Mouse (Mus musculus) embryonic facial prominence, embryonic 10.5 days (tissue): ENCODE measurements around the gene Cox7a2. TPM values are rescaled to one million over a fixed set of nuclear protein-coding genes. Genes with fewer than 3 reads are reported as not detected.

Experiments used
- DNase-seq: peaks from one replicate; pipeline ENCODE4 v3.0.0-alpha.2; 2017; ENCODE audit warnings: low spot score
- H3K27ac ChIP-seq: fragments of 300-500 bp; sonication (generic); replicated peaks from 2 replicates; pipeline ENCODE4 v1.5.1; 2016; ENCODE audit warnings: mild to moderate bottlenecking
- H3K27me3 ChIP-seq: fragments of 300-500 bp; sonication (generic); replicated peaks from 2 replicates; pipeline ENCODE4 v1.6.1; 2016; ENCODE audit warnings: low read depth, mild to moderate bottlenecking; ENCODE audit not compliant: poor library complexity, severe bottlenecking
- H3K36me3 ChIP-seq: fragments of 300-500 bp; sonication (generic); replicated peaks from 2 replicates; pipeline ENCODE4 v1.6.1; 2016; ENCODE audit warnings: mild to moderate bottlenecking, moderate library complexity
- H3K4me1 ChIP-seq: fragments of 300-500 bp; sonication (generic); 2 replicates; pipeline ENCODE4 v1.6.1; 2016
- H3K4me3 ChIP-seq: fragments of 300-500 bp; sonication (generic); 2 replicates; pipeline ENCODE4 v1.5.1; 2016; ENCODE audit warnings: mild to moderate bottlenecking, moderate library complexity
- H3K9me3 ChIP-seq: fragments of 300-500 bp; sonication (generic); 2 replicates; pipeline ENCODE4 v1.6.1; 2016; ENCODE audit warnings: mild to moderate bottlenecking
- whole genome bisulfite sequencing: fragments of 180-500 bp; shearing (Covaris S2); methylation state at CpG from one replicate; pipeline ENCODE4 v1.1.7; 2016; 5-methylcytosine and 5-hydroxymethylcytosine counted together
- polyA plus RNA-seq: library from polyadenylated mRNA; unstranded; fragments of >200 nt; fragmentation: Nextera tagmentation; extraction: Ambion mirVana; gene quantifications from 2 replicates; pipeline ENCODE4 v1.2.1, GENCODE M21; 2016

The Cox7a2 gene
- 648 and 655 TPM in 2 replicates for polyA plus RNA-seq

- peak; percentile 96 for DNase-seq
- peaks cover 11% of the 10 kb centered on the region for H3K4me1 ChIP-seq
- H3K4me3 ChIP-seq = peak within 1 kb of the TSS; percentile 72
- peaks cover 34% of the 10 kb centered on the region for H3K36me3 ChIP-seq
- H3K27ac ChIP-seq = peak within 1 kb of the TSS; percentile 93
- WGBS = under 1% methylated on average over 49 of the region's 49 CpGs
- H3K27me3 ChIP-seq = no peaks in the 10 kb centered on the region
- H3K9me3 ChIP-seq = no peaks in the 10 kb centered on the region
Observed at GRCm38 (mm10) chr9:79759385-79760005, at the start of gene Cox7a2. TSS of gene Cox7a2 (minus strand) at chr9:79759878.

GRCm38 (mm10) chr9:79809411-79809810, 49.7 kb upstream of the Cox7a2 start:
- Histone ChIP-seq H3K36me3 (no peaks in the 10 kb centered on the region), H3K9me3 (no peaks in the 10 kb centered on the region), H3K27me3 (no peaks in the 10 kb centered on the region), H3K4me3 (no peak overlapping the region), H3K27ac (no peak overlapping the region), H3K4me1 (peaks cover 5% of the 10 kb centered on the region; the same call in 1 of the 2 replicates)
- WGBS = 50% methylated on average over 6 of the region's 6 CpGs
- DNase-seq = no peak

GRCm38 (mm10) chr9:79807178-79807577, 47.5 kb upstream of the Cox7a2 start:
- peaks cover 5% of the 10 kb centered on the region; the same call in 1 of the 2 replicates for H3K4me1 ChIP-seq
- WGBS = 53% methylated on average over 4 of the region's 4 CpGs
- no peak overlapping the region for H3K27ac ChIP-seq
- no peak for DNase-seq
- no peaks in the 10 kb centered on the region for H3K9me3 ChIP-seq
- H3K36me3 ChIP-seq = no peaks in the 10 kb centered on the region
- H3K4me3 ChIP-seq = no peak overlapping the region
- no peaks in the 10 kb centered on the region for H3K27me3 ChIP-seq

GRCm38 (mm10) chr9:79806317-79807075, 46.8 kb upstream of the Cox7a2 start:
- H3K27me3 ChIP-seq = no peaks in the 10 kb centered on the region
- no peak for DNase-seq
- 46% methylated on average over 12 of the region's 12 CpGs for WGBS
- no peak overlapping the region for H3K4me3 ChIP-seq
- H3K4me1 ChIP-seq = peaks cover 5% of the 10 kb centered on the region; the same call in 1 of the 2 replicates
- no peaks in the 10 kb centered on the region for H3K9me3 ChIP-seq
- no peak overlapping the region for H3K27ac ChIP-seq
- no peaks in the 10 kb centered on the region for H3K36me3 ChIP-seq

GRCm38 (mm10) chr9:79805426-79805825, 45.7 kb upstream of the Cox7a2 start:
- H3K27ac ChIP-seq = no peak overlapping the region
- H3K9me3 ChIP-seq = no peaks in the 10 kb centered on the region
- no peaks in the 10 kb centered on the region for H3K27me3 ChIP-seq
- peaks cover 5% of the 10 kb centered on the region; the same call in 1 of the 2 replicates for H3K4me1 ChIP-seq
- no peaks in the 10 kb centered on the region for H3K36me3 ChIP-seq
- H3K4me3 ChIP-seq = no peak overlapping the region
- 90% methylated on average over 10 of the region's 10 CpGs for WGBS
- DNase-seq = no peak

- H3K4me1 ChIP-seq = peaks cover 12% of the 10 kb centered on the region
- H3K4me3 ChIP-seq = no peak overlapping the region
- H3K27me3 ChIP-seq = no peaks in the 10 kb centered on the region
- H3K36me3 ChIP-seq = no peaks in the 10 kb centered on the region
- H3K27ac ChIP-seq = no peak overlapping the region
- no peaks in the 10 kb centered on the region for H3K9me3 ChIP-seq
- WGBS = 70% methylated on average over 7 of the region's 7 CpGs
- no peak for DNase-seq
Observed at GRCm38 (mm10) chr9:79796461-79797135, 36.9 kb upstream of the Cox7a2 start.

GRCm38 (mm10) chr9:79795076-79795475, 35.4 kb upstream of the Cox7a2 start:
- Histone ChIP-seq H3K4me1 (peaks cover 15% of the 10 kb centered on the region), H3K27me3 (no peaks in the 10 kb centered on the region), H3K9me3 (no peaks in the 10 kb centered on the region), H3K27ac (no peak overlapping the region), H3K36me3 (no peaks in the 10 kb centered on the region), H3K4me3 (no peak overlapping the region)
- 77% methylated on average over 1 of the region's 1 CpGs for WGBS
- DNase-seq = no peak

- Histone ChIP-seq H3K9me3 (no peaks in the 10 kb centered on the region), H3K4me1 (peaks cover 15% of the 10 kb centered on the region), H3K36me3 (no peaks in the 10 kb centered on the region), H3K27ac (peak within 1 kb of the TSS; percentile 92), H3K4me3 (peak within 1 kb of the TSS; percentile 92), H3K27me3 (no peaks in the 10 kb centered on the region)
- WGBS = under 1% methylated on average over 91 of the region's 91 CpGs
- DNase-seq = peak; percentile 95
Observed at GRCm38 (mm10) chr9:79792841-79793835, 33.5 kb upstream of the Cox7a2 start, which contains the start of gene Tmem30a. TSS of gene Tmem30a (minus strand) at chr9:79793507.

- Histone ChIP-seq H3K4me1 (peaks cover 4% of the 10 kb centered on the region; the same call in 1 of the 2 replicates), H3K27ac (no peak overlapping the region), H3K4me3 (no peak overlapping the region), H3K36me3 (no peaks in the 10 kb centered on the region), H3K27me3 (no peaks in the 10 kb centered on the region), H3K9me3 (no peaks in the 10 kb centered on the region)
- WGBS = 86% methylated on average over 2 of the region's 2 CpGs
- DNase-seq = no peak
Observed at GRCm38 (mm10) chr9:79785794-79786085, 26.1 kb upstream of the Cox7a2 start.

GRCm38 (mm10) chr9:79784934-79785793, 25.5 kb upstream of the Cox7a2 start:
- 91% methylated on average over 2 of the region's 2 CpGs for WGBS
- Histone ChIP-seq H3K27ac (no peak overlapping the region), H3K9me3 (no peaks in the 10 kb centered on the region)

GRCm38 (mm10) chr9:79784439-79784838, 24.8 kb upstream of the Cox7a2 start:
- no peaks in the 10 kb centered on the region for H3K27me3 ChIP-seq
- 61% methylated on average over 3 of the region's 3 CpGs for WGBS
- H3K27ac ChIP-seq = no peak overlapping the region
- no peak for DNase-seq
- H3K36me3 ChIP-seq = no peaks in the 10 kb centered on the region
- no peak overlapping the region for H3K4me3 ChIP-seq
- no peaks in the 10 kb centered on the region for H3K9me3 ChIP-seq
- H3K4me1 ChIP-seq = no peaks in the 10 kb centered on the region

More at GRCm38 (mm10) chr9:79784934-79785793, 25.5 kb upstream of the Cox7a2 start:
- H3K4me1 ChIP-seq = peaks cover 2% of the 10 kb centered on the region; the same call in 1 of the 2 replicates
- H3K36me3 ChIP-seq = no peaks in the 10 kb centered on the region
- no peaks in the 10 kb centered on the region for H3K27me3 ChIP-seq
- DNase-seq = no peak
- no peak overlapping the region for H3K4me3 ChIP-seq
